ENCODE assay signal across 29 mouse cellular contexts in the genomic region with DNA sequence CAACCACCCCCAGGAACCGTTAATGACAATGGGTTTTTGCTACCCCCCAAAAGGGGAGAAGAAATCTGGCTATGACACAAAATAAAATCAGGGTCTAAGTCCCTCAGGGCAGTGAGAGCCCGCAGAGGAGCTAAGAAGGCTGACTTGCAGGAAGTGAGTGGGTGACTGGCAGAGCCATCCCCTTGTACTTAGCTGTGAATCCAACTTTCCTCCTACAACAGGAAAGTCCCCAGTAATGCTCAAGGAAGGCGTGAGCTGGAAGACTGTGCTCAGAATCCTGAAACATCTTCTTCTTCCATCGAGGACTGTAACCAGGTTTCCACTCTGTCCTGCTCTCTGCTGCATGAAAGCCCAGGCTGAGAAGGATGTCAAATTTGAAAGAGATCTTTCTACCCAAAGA.
DNase-seq lines count a peak whose midpoint lies in the region; ATAC-seq and TF ChIP-seq lines count a peak whose summit lies in the region.
"Had no signal": no experiment of that assay in that cellular context is flagged by ENCODE, and none has a peak within 500 bp of the region (broad histone marks: within the 10 kb centered on the region; RNA-seq: fewer than 3 reads in every experiment).

No protein-coding gene starts in this region.

- H3K27me3 ChIP-seq in forebrain, embryonic 13.5 days, result no peaks in the 10 kb centered on the region
- no peaks in the 10 kb centered on the region for H3K27me3 ChIP-seq in forebrain, embryonic 11.5 days (ENCODE audit: control insufficient read depth, insufficient read depth, low read length)
- no peaks in the 10 kb centered on the region for H3K27me3 ChIP-seq in kidney, adult 2 months (replicated peaks; ENCODE audit: control insufficient read depth, insufficient read depth, low read length)
- no peaks in the 10 kb centered on the region for H3K27me3 ChIP-seq in midbrain, embryonic 11.5 days (ENCODE audit: control insufficient read depth, insufficient read depth, low read length)
- H3K27me3 ChIP-seq in midbrain, embryonic 15.5 days (replicated peaks), result no peaks in the 10 kb centered on the region
- H3K27me3 ChIP-seq: embryonic facial prominence, embryonic 15.5 days; hindbrain, embryonic 15.5 days; limb, embryonic 15.5 days; liver, embryonic 13.5 days; neural tube, embryonic 15.5 days had no signal

- no peaks in the 10 kb centered on the region for H3K36me3 ChIP-seq in forebrain, embryonic 13.5 days (ENCODE audit: poor library complexity, severe bottlenecking)
- H3K36me3 ChIP-seq in forebrain, embryonic 11.5 days (ENCODE audit: control insufficient read depth, insufficient read depth, low read length), result no peaks in the 10 kb centered on the region
- H3K36me3 ChIP-seq in kidney, adult 2 months (ENCODE audit: control insufficient read depth, insufficient read depth, low read length), result no peaks in the 10 kb centered on the region
- H3K36me3 ChIP-seq in midbrain, embryonic 11.5 days (ENCODE audit: control insufficient read depth, insufficient read depth, low read length), result no peaks in the 10 kb centered on the region
- no peaks in the 10 kb centered on the region for H3K36me3 ChIP-seq in midbrain, embryonic 15.5 days (replicated peaks)
- H3K36me3 ChIP-seq: embryonic facial prominence, embryonic 10.5 days; embryonic facial prominence, embryonic 15.5 days; G1E; hindbrain, embryonic 10.5 days; hindbrain, embryonic 15.5 days; limb, embryonic 10.5 days; limb, embryonic 15.5 days; liver, embryonic 13.5 days; neural tube, embryonic 15.5 days had no signal

- WGBS in forebrain, embryonic 13.5 days, result 64% methylated on average over 4 of the region's 4 CpGs
- WGBS in forebrain, embryonic 11.5 days, result 76% methylated on average over 4 of the region's 4 CpGs
- 70% methylated on average over 4 of the region's 4 CpGs for WGBS in kidney, adult 2 months
- WGBS in midbrain, embryonic 11.5 days, result 87% methylated on average over 4 of the region's 4 CpGs
- WGBS in midbrain, embryonic 15.5 days, result 73% methylated on average over 4 of the region's 4 CpGs

- no peak overlapping the region for H3K4me2 ChIP-seq in forebrain, embryonic 13.5 days
- H3K4me2 ChIP-seq in forebrain, embryonic 11.5 days (ENCODE audit: low read depth, low read length, severe bottlenecking), result no peak overlapping the region
- no peak overlapping the region for H3K4me2 ChIP-seq in midbrain, embryonic 11.5 days
- H3K4me2 ChIP-seq in midbrain, embryonic 15.5 days, result no peak overlapping the region
- H3K4me2 ChIP-seq: embryonic facial prominence, embryonic 15.5 days; hindbrain, embryonic 15.5 days; limb, embryonic 15.5 days; liver, embryonic 13.5 days; neural tube, embryonic 15.5 days had no signal

- H3K9me3 ChIP-seq in forebrain, embryonic 13.5 days (replicated peaks), result no peaks in the 10 kb centered on the region
- no peaks in the 10 kb centered on the region for H3K9me3 ChIP-seq in forebrain, embryonic 11.5 days (ENCODE audit: control insufficient read depth, low read length)
- no peaks in the 10 kb centered on the region for H3K9me3 ChIP-seq in midbrain, embryonic 11.5 days (ENCODE audit: control insufficient read depth, low read length)
- no peaks in the 10 kb centered on the region for H3K9me3 ChIP-seq in midbrain, embryonic 15.5 days
- H3K9me3 ChIP-seq: embryonic facial prominence, embryonic 10.5 days; embryonic facial prominence, embryonic 15.5 days; G1E; hindbrain, embryonic 10.5 days; hindbrain, embryonic 15.5 days; limb, embryonic 10.5 days; limb, embryonic 15.5 days; liver, embryonic 13.5 days; neural tube, embryonic 15.5 days had no signal

- H3K9ac ChIP-seq in forebrain, embryonic 13.5 days, result no peak overlapping the region
- H3K9ac ChIP-seq in forebrain, embryonic 11.5 days (ENCODE audit: low read length), result no peak overlapping the region
- H3K9ac ChIP-seq in midbrain, embryonic 11.5 days (ENCODE audit: low read length), result no peak overlapping the region
- H3K9ac ChIP-seq in midbrain, embryonic 15.5 days, result no peak overlapping the region
- H3K9ac ChIP-seq: embryonic facial prominence, embryonic 15.5 days; hindbrain, embryonic 15.5 days; limb, embryonic 15.5 days; liver, embryonic 13.5 days; neural tube, embryonic 15.5 days had no signal

- DNase-seq in forebrain, embryonic 11.5 days (ENCODE audit: low spot score), result no peak
- no peak for DNase-seq in kidney, adult 2 months
- DNase-seq in kidney, postnatal 36 days, result no peak
- DNase-seq in midbrain, embryonic 11.5 days (ENCODE audit: low spot score, missing footprints), result peak; percentile 60
- DNase-seq in urinary bladder, postnatal 4 days (ENCODE audit: low spot score in 2 of 2), result no peak
- DNase-seq: adrenal gland, postnatal 14 days; gastrocnemius, postnatal 14 days; heart, postnatal 14 days; liver, embryonic 13.5 days; lung, adult 18-20 months; midbrain, embryonic 14.5 days; retina, postnatal 1 day; spleen, adult 18-20 months; thymus, adult 2 months; thymus, postnatal 36 days had no signal

- H3K4me3 ChIP-seq in forebrain, embryonic 13.5 days, result no peak overlapping the region
- no peak overlapping the region for H3K4me3 ChIP-seq in forebrain, embryonic 11.5 days (ENCODE audit: low read depth, low read length)
- H3K4me3 ChIP-seq in kidney, adult 2 months (ENCODE audit: insufficient read depth, low read depth, low read length), result no peak overlapping the region
- no peak overlapping the region for H3K4me3 ChIP-seq in midbrain, embryonic 11.5 days (ENCODE audit: low read depth, low read length)
- no peak overlapping the region for H3K4me3 ChIP-seq in midbrain, embryonic 15.5 days
- H3K4me3 ChIP-seq: embryonic facial prominence, embryonic 10.5 days; embryonic facial prominence, embryonic 15.5 days; hindbrain, embryonic 10.5 days; hindbrain, embryonic 15.5 days; limb, embryonic 10.5 days; limb, embryonic 15.5 days; liver, embryonic 13.5 days; neural tube, embryonic 15.5 days had no signal

- TF ChIP-seq POLR2A in kidney, adult 2 months (IDR thresholded peaks at IDR 0.05; ENCODE audit: low read depth, low read length), result no peak

- peak; percentile 6; the same call in 1 of the 2 replicates for ATAC-seq in forebrain, embryonic 13.5 days
- no peak for ATAC-seq in forebrain, embryonic 11.5 days (replicated peaks; ENCODE audit: low FRiP score)
- ATAC-seq in midbrain, embryonic 11.5 days (ENCODE audit: low FRiP score), result no peak
- ATAC-seq in midbrain, embryonic 15.5 days (replicated peaks), result no peak
- ATAC-seq: inflammation-experienced regulatory T-cells, adult 6 months; lung, postnatal 0 days had no signal

- H3K27ac ChIP-seq in forebrain, embryonic 13.5 days, result no peak overlapping the region
- H3K27ac ChIP-seq in forebrain, embryonic 11.5 days (ENCODE audit: low read depth, low read length), result no peak overlapping the region
- peak overlapping the region; percentile 81; the same call in 1 of the 2 replicates for H3K27ac ChIP-seq in kidney, adult 2 months (ENCODE audit: insufficient read depth, low read depth, low read length)
- H3K27ac ChIP-seq in midbrain, embryonic 11.5 days (ENCODE audit: low read depth, low read length), result no peak overlapping the region
- H3K27ac ChIP-seq in midbrain, embryonic 15.5 days, result no peak overlapping the region
- H3K27ac ChIP-seq: embryonic facial prominence, embryonic 10.5 days; embryonic facial prominence, embryonic 15.5 days; hindbrain, embryonic 10.5 days; hindbrain, embryonic 15.5 days; limb, embryonic 10.5 days; limb, embryonic 15.5 days; liver, embryonic 13.5 days; macrophage; neural tube, embryonic 15.5 days; stomach, postnatal 0 days had no signal

- H3K4me1 ChIP-seq in forebrain, embryonic 13.5 days, result peaks cover 16% of the 10 kb centered on the region
- no peaks in the 10 kb centered on the region for H3K4me1 ChIP-seq in forebrain, embryonic 11.5 days (replicated peaks; ENCODE audit: control insufficient read depth, insufficient read depth, low read length)
- no peaks in the 10 kb centered on the region; the same call in 1 of the 2 replicates for H3K4me1 ChIP-seq in kidney, adult 2 months (ENCODE audit: control insufficient read depth, insufficient read depth, low read length)
- no peaks in the 10 kb centered on the region; the same call in 1 of the 2 replicates for H3K4me1 ChIP-seq in midbrain, embryonic 11.5 days (ENCODE audit: control insufficient read depth, insufficient read depth, low read length)
- peaks cover 10% of the 10 kb centered on the region; the same call in 1 of the 2 replicates for H3K4me1 ChIP-seq in midbrain, embryonic 15.5 days
- H3K4me1 ChIP-seq: embryonic facial prominence, embryonic 10.5 days; hindbrain, embryonic 10.5 days; hindbrain, embryonic 15.5 days; limb, embryonic 15.5 days; liver, embryonic 13.5 days had no signal

- TF ChIP-seq CTCF in kidney, adult 2 months (conservative IDR thresholded peaks at IDR 0.05; ENCODE audit: insufficient read depth, insufficient read length, low read depth, low read length), result no peak
